Mouse (Mus musculus) stomach, embryonic 15.5 days (tissue): ENCODE measurements around the gene Mrpl41. TPM values are rescaled to one million over a fixed set of nuclear protein-coding genes. Genes with fewer than 3 reads are reported as not detected.

Experiments used
- ATAC-seq: fragments of 200-750 bp; cut with Nextera tagmentation; 2 replicates; pipeline ENCODE4 v1.8.0; 2017; ENCODE audit warnings: low read depth, moderate number of reproducible peaks, moderate TSS enrichment; ENCODE audit not compliant: insufficient read depth, low FRiP score
- H3K27ac ChIP-seq: fragments of 300-500 bp; sonication (generic); 2 replicates; pipeline ENCODE4 v1.5.1; 2015; ENCODE audit warnings: mild to moderate bottlenecking, inconsistent platforms
- H3K27me3 ChIP-seq: fragments of 300-500 bp; sonication (generic); replicated peaks from 2 replicates; pipeline ENCODE4 v1.6.1; 2015; ENCODE audit warnings: inconsistent platforms
- H3K36me3 ChIP-seq: fragments of 300-500 bp; sonication (generic); 2 replicates; pipeline ENCODE4 v1.6.1; 2015; ENCODE audit warnings: inconsistent platforms
- H3K4me1 ChIP-seq: fragments of 300-500 bp; sonication (generic); 2 replicates; pipeline ENCODE4 v1.6.1; 2015; ENCODE audit warnings: inconsistent platforms
- H3K4me2 ChIP-seq: fragments of 300-500 bp; sonication (generic); 2 replicates; pipeline ENCODE4 v1.6.1; 2015; ENCODE audit warnings: mild to moderate bottlenecking, inconsistent platforms
- H3K4me3 ChIP-seq: fragments of 300-500 bp; sonication (generic); replicated peaks from 2 replicates; pipeline ENCODE4 v1.5.1; 2015; ENCODE audit warnings: inconsistent platforms
- H3K9ac ChIP-seq: fragments of 300-500 bp; sonication (generic); 2 replicates; pipeline ENCODE4 v1.6.1; 2015; ENCODE audit warnings: inconsistent platforms
- H3K9me3 ChIP-seq: fragments of 300-500 bp; sonication (generic); 2 replicates; pipeline ENCODE4 v1.6.1; 2016; ENCODE audit warnings: inconsistent platforms
- WGBS: fragments of 180-500 bp; shearing (Covaris S2); methylation state at CpG from one replicate; pipeline ENCODE4 v1.1.7; 2015; 5-methylcytosine and 5-hydroxymethylcytosine counted together
- polyA plus RNA-seq: library from polyadenylated mRNA; unstranded; fragments of >200 nt; fragmentation: Nextera tagmentation; extraction: Ambion mirVana; gene quantifications from 2 replicates; pipeline ENCODE4 v1.2.1, GENCODE M21; 2015

Gene Mrpl41
- 122 and 129 TPM in 2 replicates for polyA plus RNA-seq

- H3K27ac ChIP-seq = peak within 1 kb of the TSS; percentile 97
- peak within 1 kb of the TSS; percentile 93 for H3K9ac ChIP-seq
- no peaks in the 10 kb centered on the region for H3K9me3 ChIP-seq
- peak within 1 kb of the TSS; percentile 80 for H3K4me3 ChIP-seq
- ATAC-seq = peak; percentile 100
- H3K27me3 ChIP-seq = no peaks in the 10 kb centered on the region
- peaks cover 22% of the 10 kb centered on the region for H3K36me3 ChIP-seq
- WGBS = under 1% methylated on average over 64 of the region's 64 CpGs
- peak within 1 kb of the TSS; percentile 99 for H3K4me2 ChIP-seq
- H3K4me1 ChIP-seq = peaks cover 9% of the 10 kb centered on the region
These were observed at the start of gene Mrpl41 for GRCm38 (mm10) chr2:24974906-24975703. TSS of gene Mrpl41 (minus strand) at chr2:24975098.

- H3K4me1 ChIP-seq = no peaks in the 10 kb centered on the region
- 93% methylated on average over 1 of the region's 1 CpGs for WGBS
- no peak for ATAC-seq
These were observed 47.8 kb upstream of the Mrpl41 start for GRCm38 (mm10) chr2:25022678-25023077.

GRCm38 (mm10) chr2:25008250-25008649 is 33.4 kb upstream of the Mrpl41 start:
- no peaks in the 10 kb centered on the region for H3K4me1 ChIP-seq
- no peak overlapping the region for H3K4me3 ChIP-seq
- ATAC-seq = no peak
- no peaks in the 10 kb centered on the region for H3K27me3 ChIP-seq
- no peak overlapping the region for H3K27ac ChIP-seq
- no peak overlapping the region for H3K4me2 ChIP-seq
- no peaks in the 10 kb centered on the region for H3K9me3 ChIP-seq
- no peak overlapping the region for H3K9ac ChIP-seq
- H3K36me3 ChIP-seq = no peaks in the 10 kb centered on the region

More at GRCm38 (mm10) chr2:25022678-25023077, 47.8 kb upstream of the Mrpl41 start:
- Histone ChIP-seq H3K9ac (no peak overlapping the region), H3K4me2 (no peak overlapping the region), H3K4me3 (no peak overlapping the region), H3K27me3 (no peaks in the 10 kb centered on the region), H3K9me3 (no peaks in the 10 kb centered on the region), H3K27ac (no peak overlapping the region), H3K36me3 (no peaks in the 10 kb centered on the region)

- Histone ChIP-seq H3K27ac (no peak overlapping the region), H3K9ac (no peak overlapping the region), H3K27me3 (no peaks in the 10 kb centered on the region), H3K4me3 (no peak overlapping the region), H3K9me3 (no peaks in the 10 kb centered on the region), H3K4me2 (no peak overlapping the region), H3K4me1 (no peaks in the 10 kb centered on the region), H3K36me3 (no peaks in the 10 kb centered on the region)
- no peak for ATAC-seq
- WGBS = 88% methylated on average over 1 of the region's 1 CpGs
These were observed 31.9 kb upstream of the Mrpl41 start for GRCm38 (mm10) chr2:25006767-25007166.

- ATAC-seq = no peak
- 80% methylated on average over 9 of the region's 9 CpGs for WGBS
These were observed 29.3 kb upstream of the Mrpl41 start for GRCm38 (mm10) chr2:25003946-25004786.

GRCm38 (mm10) chr2:25000544-25001235 is 25.8 kb upstream of the Mrpl41 start:
- Histone ChIP-seq H3K9ac (no peak overlapping the region), H3K4me2 (no peak overlapping the region), H3K27me3 (no peaks in the 10 kb centered on the region), H3K9me3 (no peaks in the 10 kb centered on the region), H3K4me1 (no peaks in the 10 kb centered on the region), H3K36me3 (no peaks in the 10 kb centered on the region), H3K27ac (no peak overlapping the region), H3K4me3 (no peak overlapping the region)
- WGBS = 68% methylated on average over 3 of the region's 3 CpGs
- no peak for ATAC-seq

More at GRCm38 (mm10) chr2:25003946-25004786, 29.3 kb upstream of the Mrpl41 start:
- no peaks in the 10 kb centered on the region for H3K4me1 ChIP-seq
- H3K36me3 ChIP-seq = no peaks in the 10 kb centered on the region
- H3K4me2 ChIP-seq = no peak overlapping the region
- no peaks in the 10 kb centered on the region for H3K27me3 ChIP-seq
- no peaks in the 10 kb centered on the region for H3K9me3 ChIP-seq
- no peak overlapping the region for H3K9ac ChIP-seq
- no peak overlapping the region for H3K4me3 ChIP-seq
- no peak overlapping the region for H3K27ac ChIP-seq

GRCm38 (mm10) chr2:24996471-24996870 is 21.6 kb upstream of the Mrpl41 start:
- H3K27ac ChIP-seq = no peak overlapping the region

GRCm38 (mm10) chr2:24995332-24995731 is 20.4 kb upstream of the Mrpl41 start:
- no peak overlapping the region for H3K9ac ChIP-seq
- no peak overlapping the region for H3K4me3 ChIP-seq
- H3K36me3 ChIP-seq = no peaks in the 10 kb centered on the region
- 88% methylated on average over 6 of the region's 6 CpGs for WGBS
- no peaks in the 10 kb centered on the region for H3K27me3 ChIP-seq
- H3K4me2 ChIP-seq = no peak overlapping the region
- no peak overlapping the region for H3K27ac ChIP-seq
- H3K9me3 ChIP-seq = no peaks in the 10 kb centered on the region
- ATAC-seq = no peak
- H3K4me1 ChIP-seq = no peaks in the 10 kb centered on the region

More at GRCm38 (mm10) chr2:24996471-24996870, 21.6 kb upstream of the Mrpl41 start:
- no peaks in the 10 kb centered on the region for H3K36me3 ChIP-seq
- no peaks in the 10 kb centered on the region for H3K4me1 ChIP-seq
- no peak overlapping the region for H3K4me3 ChIP-seq
- WGBS = 83% methylated on average over 2 of the region's 2 CpGs
- no peaks in the 10 kb centered on the region for H3K9me3 ChIP-seq
- no peak overlapping the region for H3K9ac ChIP-seq
- H3K4me2 ChIP-seq = no peak overlapping the region
- no peak for ATAC-seq
- H3K27me3 ChIP-seq = no peaks in the 10 kb centered on the region

GRCm38 (mm10) chr2:24987762-24988161 is 12.9 kb upstream of the Mrpl41 start:
- WGBS = 55% methylated on average over 2 of the region's 2 CpGs
- H3K27me3 ChIP-seq = no peaks in the 10 kb centered on the region
- ATAC-seq = no peak
- no peak overlapping the region for H3K27ac ChIP-seq
- no peak overlapping the region for H3K4me2 ChIP-seq
- no peak overlapping the region for H3K9ac ChIP-seq
- H3K4me3 ChIP-seq = no peak overlapping the region
- no peaks in the 10 kb centered on the region for H3K36me3 ChIP-seq
- H3K9me3 ChIP-seq = no peaks in the 10 kb centered on the region
- no peaks in the 10 kb centered on the region for H3K4me1 ChIP-seq

- peaks cover 7% of the 10 kb centered on the region for H3K36me3 ChIP-seq
- H3K4me1 ChIP-seq = peaks cover 9% of the 10 kb centered on the region
- no peak overlapping the region; the same call in 1 of the 2 replicates for H3K27ac ChIP-seq
- H3K27me3 ChIP-seq = no peaks in the 10 kb centered on the region
- ATAC-seq = no peak; the same call in 1 of the 2 replicates
- no peak overlapping the region for H3K4me3 ChIP-seq
- 0 out of 2 replicates have a peak overlapping the region, but pooled peaks have one; percentile 5 for H3K4me2 ChIP-seq
- 83% methylated on average over 5 of the region's 5 CpGs for WGBS
- no peaks in the 10 kb centered on the region for H3K9me3 ChIP-seq
- no peak overlapping the region for H3K9ac ChIP-seq
These were observed 2.1 kb upstream of the Mrpl41 start for GRCm38 (mm10) chr2:24976960-24977359.

GRCm38 (mm10) chr2:24975704-24976297 is 903 bp upstream of the Mrpl41 start, which contains the start of gene Pnpla7:
TSS of gene Pnpla7 (plus strand) at chr2:24976033.
- peak within 1 kb of the TSS; percentile 56 for H3K9ac ChIP-seq
- H3K4me3 ChIP-seq = peak within 1 kb of the TSS; percentile 80
- H3K27ac ChIP-seq = peak within 1 kb of the TSS; percentile 97
- peaks cover 15% of the 10 kb centered on the region for H3K36me3 ChIP-seq
- H3K4me2 ChIP-seq = peak within 1 kb of the TSS; percentile 99
- H3K27me3 ChIP-seq = no peaks in the 10 kb centered on the region
- H3K4me1 ChIP-seq = peaks cover 9% of the 10 kb centered on the region
- peak; percentile 71 for ATAC-seq
- H3K9me3 ChIP-seq = no peaks in the 10 kb centered on the region
- WGBS = under 1% methylated on average over 16 of the region's 16 CpGs
